Mouse (Mus musculus): ENCODE measurements around the gene Arhgap24.

Gene Arhgap24

GRCm38 (mm10) chr5:102481215-102482211 is at the start of gene Arhgap24:
Gene Arhgap24, plus strand, starts transcription at chr5:102481391.
- no peak for DNase-seq (ENCODE audit: extremely low spot score, low read depth, low spot score)

GRCm38 (mm10) chr5:102434182-102434581 is 47.0 kb upstream of the Arhgap24 start:
- no peak for DNase-seq (ENCODE audit: extremely low spot score, low read depth, low spot score)

- DNase-seq (ENCODE audit: extremely low spot score, low read depth, low spot score): peak; percentile 72
Observed at GRCm38 (mm10) chr5:102436581-102436980, 44.6 kb upstream of the Arhgap24 start.

- no peak for DNase-seq (ENCODE audit: extremely low spot score, low read depth, low spot score)
Observed at GRCm38 (mm10) chr5:102439119-102439877, 41.9 kb upstream of the Arhgap24 start.

- DNase-seq (ENCODE audit: extremely low spot score, low read depth, low spot score): no peak
Observed at GRCm38 (mm10) chr5:102447436-102447835, 33.8 kb upstream of the Arhgap24 start.

- no peak for DNase-seq (ENCODE audit: extremely low spot score, low read depth, low spot score)
Observed at GRCm38 (mm10) chr5:102450897-102451296, 30.3 kb upstream of the Arhgap24 start.

GRCm38 (mm10) chr5:102452079-102452797 is 29.0 kb upstream of the Arhgap24 start:
- no peak for DNase-seq (ENCODE audit: extremely low spot score, low read depth, low spot score)

GRCm38 (mm10) chr5:102453324-102453723 is 27.9 kb upstream of the Arhgap24 start:
- no peak for DNase-seq (ENCODE audit: extremely low spot score, low read depth, low spot score)

- DNase-seq (ENCODE audit: extremely low spot score, low read depth, low spot score): no peak
Observed at GRCm38 (mm10) chr5:102455247-102455646, 25.9 kb upstream of the Arhgap24 start.

GRCm38 (mm10) chr5:102460452-102461197 is 20.6 kb upstream of the Arhgap24 start:
- DNase-seq (ENCODE audit: extremely low spot score, low read depth, low spot score): no peak

GRCm38 (mm10) chr5:102462948-102463347 is 18.2 kb upstream of the Arhgap24 start:
- DNase-seq (ENCODE audit: extremely low spot score, low read depth, low spot score): no peak

- DNase-seq (ENCODE audit: extremely low spot score, low read depth, low spot score): no peak
Observed at GRCm38 (mm10) chr5:102465372-102465771, 15.8 kb upstream of the Arhgap24 start.

- DNase-seq (ENCODE audit: extremely low spot score, low read depth, low spot score): no peak
Observed at GRCm38 (mm10) chr5:102468292-102468691, 12.9 kb upstream of the Arhgap24 start.

GRCm38 (mm10) chr5:102470284-102470683 is 10.9 kb upstream of the Arhgap24 start:
- no peak for DNase-seq (ENCODE audit: extremely low spot score, low read depth, low spot score)

- DNase-seq (ENCODE audit: extremely low spot score, low read depth, low spot score): no peak
Observed at GRCm38 (mm10) chr5:102478076-102478475, 3.1 kb upstream of the Arhgap24 start.

- no peak for DNase-seq (ENCODE audit: extremely low spot score, low read depth, low spot score)
Observed at GRCm38 (mm10) chr5:102483285-102483975, 2.2 kb downstream of the Arhgap24 start.

GRCm38 (mm10) chr5:102491554-102491953 is 10.4 kb downstream of the Arhgap24 start:
- DNase-seq (ENCODE audit: extremely low spot score, low read depth, low spot score): no peak

GRCm38 (mm10) chr5:102492152-102492551 is 11.0 kb downstream of the Arhgap24 start:
- no peak for DNase-seq (ENCODE audit: extremely low spot score, low read depth, low spot score)

GRCm38 (mm10) chr5:102494827-102495226 is 13.6 kb downstream of the Arhgap24 start:
- no peak for DNase-seq (ENCODE audit: extremely low spot score, low read depth, low spot score)

- DNase-seq (ENCODE audit: extremely low spot score, low read depth, low spot score): no peak
Observed at GRCm38 (mm10) chr5:102497205-102497604, 16.0 kb downstream of the Arhgap24 start.
